Mouse (Mus musculus): ENCODE measurements around the gene 3110082J24Rik.

DNA sequence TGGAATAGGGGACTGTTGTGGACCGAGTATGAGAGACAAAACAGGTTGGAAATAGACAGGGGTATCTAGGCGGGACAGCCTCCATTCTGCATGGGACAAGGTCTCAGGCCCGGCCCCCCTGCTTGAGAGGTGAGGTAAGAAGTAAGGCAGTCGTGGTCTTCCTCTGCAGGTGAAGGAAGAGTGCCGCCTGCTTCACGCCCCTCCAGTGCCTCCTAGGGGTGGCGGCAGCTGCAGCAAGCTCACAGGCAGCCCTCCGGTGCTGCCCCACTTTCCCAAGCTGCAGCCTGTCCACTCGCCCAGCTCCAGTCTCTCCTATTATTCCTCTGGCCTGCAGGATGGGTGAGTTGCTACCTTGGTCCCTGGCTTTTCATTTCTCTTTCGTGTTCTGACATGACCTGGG lies 9.8 kb upstream of the 3110082J24Rik start:
- TF ChIP-seq TAL1 (IDR thresholded peaks at IDR 0.05; ENCODE audit: low read length), result no peak
- TF ChIP-seq GATA1 (IDR thresholded peaks at IDR 0.05; ENCODE audit: low read length), result no peak

Measured in erythroblast, embryonic 14.5 days (primary cell).